Mouse (Mus musculus) kidney, adult 18-20 months (tissue): ENCODE data around the gene Leap2.
"Not testable (repeated sequence)": the region's sequence is repeated elsewhere in the genome, so short reads cannot be mapped to it uniquely, and the experiment has no call there.

ENCODE experiments used
- DNase-seq: peaks from one replicate; pipeline ENCODE4 v3.0.0; 2021

Leap2 gene

DNA sequence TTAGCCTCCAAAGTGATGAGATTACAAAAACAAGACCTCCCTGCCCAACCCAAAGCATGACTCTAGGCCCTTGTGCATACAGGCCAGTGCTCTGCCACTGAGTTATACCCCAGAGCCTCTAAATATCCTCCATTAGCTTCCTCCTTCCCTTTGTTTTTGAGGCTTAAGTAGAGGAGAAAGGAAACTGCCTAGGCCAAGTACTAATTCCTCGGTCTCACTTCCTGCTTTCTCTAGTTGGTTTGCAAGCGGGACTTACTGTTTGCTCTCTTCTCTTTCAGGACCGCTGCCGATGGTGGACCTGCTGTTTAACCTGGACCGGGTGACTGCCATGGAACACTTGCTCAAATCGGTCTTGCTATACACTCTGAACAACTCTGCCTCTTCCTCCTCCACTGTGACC is 13.4 kb upstream of the Leap2 start:
- DNase-seq: no peak

DNA sequence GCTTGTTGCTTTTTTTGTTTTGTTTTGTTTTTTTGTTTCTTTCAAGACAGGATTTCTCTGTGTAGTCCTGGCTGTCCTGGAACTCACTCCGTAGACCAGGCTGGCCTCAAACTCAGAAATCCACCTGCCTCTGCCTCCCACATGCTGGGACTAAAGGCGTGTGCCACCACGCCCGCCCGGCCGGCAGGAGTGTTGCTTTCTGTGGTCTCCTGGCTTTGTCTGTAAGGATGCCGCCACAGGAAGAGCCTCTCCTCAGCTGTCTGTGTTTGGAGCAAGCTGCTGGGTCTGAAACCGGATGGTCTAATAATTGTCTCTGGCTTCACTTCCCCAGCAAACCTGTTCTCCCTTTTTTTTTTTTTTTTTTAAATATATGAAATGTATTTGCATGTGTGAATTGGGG is 12.5 kb upstream of the Leap2 start:
- DNase-seq: no peak

DNA sequence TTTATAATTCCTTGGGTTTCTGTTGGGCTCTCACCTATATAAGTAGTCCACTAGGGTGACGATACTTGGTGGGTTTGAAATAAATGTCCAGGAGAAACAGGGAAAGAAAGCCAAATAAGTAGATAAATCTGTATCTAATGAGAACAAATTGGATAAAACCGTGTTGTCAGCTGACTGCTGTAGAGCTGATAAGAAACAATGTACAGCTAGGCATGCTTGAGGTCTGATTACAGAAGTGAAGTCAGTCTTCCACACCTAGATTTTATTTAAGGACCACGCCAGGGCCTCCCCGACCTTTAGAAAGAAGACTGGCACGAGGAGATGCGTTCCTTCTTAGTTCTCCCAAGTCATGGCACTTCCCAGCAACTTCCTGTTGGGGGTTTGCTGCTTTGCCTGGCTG is 10.1 kb upstream of the Leap2 start:
- DNase-seq: no peak

DNA sequence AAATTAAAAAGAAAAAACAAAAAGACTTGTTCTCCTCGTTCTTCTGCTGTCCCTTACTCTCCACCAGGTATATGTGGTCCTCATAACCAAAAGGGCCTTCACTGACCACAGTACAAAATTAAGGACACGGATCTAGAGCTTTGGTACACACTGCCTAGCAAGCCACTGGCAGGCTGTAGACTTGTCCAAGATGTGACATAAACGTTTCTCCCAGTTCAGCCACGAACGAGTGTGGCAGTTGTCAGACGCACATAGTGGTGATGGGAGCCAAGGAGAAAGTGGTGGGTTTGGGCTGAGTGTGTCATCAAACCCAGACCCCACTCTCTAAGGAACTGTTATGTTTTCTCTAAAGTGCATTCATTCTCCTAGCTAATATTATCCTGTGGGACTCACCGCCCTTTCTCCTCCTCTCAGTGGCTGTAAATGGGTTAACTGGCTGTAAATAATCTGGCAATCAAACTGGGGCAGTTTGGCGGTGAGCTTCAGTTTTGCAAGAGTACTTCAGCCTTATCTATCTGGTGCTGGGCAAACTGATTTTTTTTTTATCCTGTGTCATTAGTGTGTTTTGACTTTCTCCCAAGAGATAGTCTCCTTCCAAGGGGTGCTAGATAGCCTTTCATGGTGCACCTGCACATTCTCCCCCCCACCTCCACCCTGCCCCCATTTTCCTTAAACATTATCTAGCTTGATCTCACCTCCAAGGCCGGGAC is 8.5 kb upstream of the Leap2 start:
- DNase-seq: no peak

DNA sequence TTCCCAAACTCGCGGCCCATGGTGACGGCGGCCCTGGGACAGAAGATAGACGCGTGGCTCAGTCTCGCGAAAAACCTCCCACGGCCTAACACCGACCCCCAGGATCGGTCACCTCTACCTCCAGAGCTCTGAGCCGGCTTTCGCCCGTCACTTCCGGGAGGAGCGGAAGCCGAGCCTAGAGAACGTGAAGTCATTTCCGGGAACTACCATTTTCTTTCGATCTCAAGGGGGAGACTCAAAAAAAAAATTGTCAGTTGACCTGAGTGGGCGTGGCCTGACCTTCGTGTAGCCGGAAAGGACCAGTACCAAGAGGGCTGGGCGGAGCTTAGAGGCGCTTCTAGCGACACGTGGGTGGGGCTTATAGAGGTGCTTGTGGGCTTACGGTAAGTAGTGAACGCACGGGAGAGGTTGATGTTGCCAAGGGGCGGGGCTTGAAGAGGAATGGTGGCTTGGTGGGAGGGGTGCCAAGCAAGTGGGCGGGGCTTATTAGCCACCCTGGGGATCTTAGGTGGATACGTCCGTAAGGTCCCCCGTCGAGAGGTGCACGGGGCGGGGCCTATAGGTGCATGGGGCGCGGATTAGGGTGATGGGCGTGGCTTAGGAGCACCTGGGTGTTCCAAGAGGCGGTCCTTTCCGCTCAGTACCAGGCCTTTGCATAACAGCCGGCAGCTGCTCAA is 7.8 kb upstream of the Leap2 start, which contains the start of the genes Uqcrq and Gdf9:
Gene Uqcrq, minus strand, starts transcription at position 162 of the 677 bp plus-strand sequence.
Gene Gdf9, plus strand, starts transcription at position 354 of the 677 bp plus-strand sequence.
- peak; percentile 100 for DNase-seq

DNA sequence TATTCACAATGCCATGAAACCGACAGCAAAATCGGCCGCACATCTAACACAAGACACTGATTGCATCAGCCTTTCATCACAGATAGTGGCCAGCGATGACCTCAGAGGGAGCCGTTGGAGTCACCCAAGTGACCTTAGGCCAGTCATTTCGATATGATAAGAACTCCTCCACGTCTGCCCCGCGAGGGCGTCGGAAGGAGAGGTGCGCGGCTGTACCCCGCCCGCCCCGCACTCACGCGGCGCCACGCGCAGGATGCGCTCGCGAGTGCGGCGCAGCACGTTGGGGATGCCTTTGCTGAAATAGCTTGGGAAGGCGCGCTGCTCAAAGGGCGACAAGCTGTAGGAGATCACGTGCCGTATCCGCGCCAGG is 7.3 kb upstream of the Leap2 start:
- no peak for DNase-seq

DNA sequence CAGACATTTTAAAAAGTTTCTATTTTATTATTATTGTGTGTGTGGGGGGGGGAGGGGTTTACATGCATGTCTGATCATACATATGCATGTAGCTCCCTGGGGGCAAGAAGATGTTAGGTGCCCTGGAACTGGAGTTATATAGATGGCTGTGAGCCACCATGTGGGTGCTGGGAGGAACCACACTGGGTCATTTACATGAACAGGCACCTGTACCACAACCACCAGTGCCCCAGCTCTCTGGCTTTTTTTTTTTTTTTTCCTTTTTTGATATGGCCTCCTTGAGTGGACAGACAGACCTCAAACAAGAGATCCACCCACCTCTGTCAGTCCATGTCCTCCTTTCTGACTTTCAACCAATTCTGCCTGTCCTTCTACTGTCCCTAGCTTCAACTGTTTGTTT is 6.2 kb upstream of the Leap2 start:
- DNase-seq: no peak

DNA sequence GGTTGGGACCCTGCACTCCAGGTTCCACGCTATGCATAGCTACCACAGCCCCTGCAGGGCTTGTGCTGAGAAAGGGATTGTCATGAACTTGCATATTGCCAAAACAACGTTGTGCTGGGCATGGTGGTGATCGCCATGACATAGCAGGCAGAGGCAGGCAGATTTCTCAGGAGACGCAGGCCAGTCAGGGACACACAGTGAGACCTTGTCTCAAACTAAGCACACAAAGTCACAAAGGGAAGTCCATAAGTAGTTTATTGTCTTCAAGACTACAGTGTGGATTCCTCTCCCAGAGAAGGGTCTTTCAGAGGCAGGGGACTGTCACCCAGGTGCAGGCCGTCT is 5.7 kb upstream of the Leap2 start:
- DNase-seq: no peak

DNA sequence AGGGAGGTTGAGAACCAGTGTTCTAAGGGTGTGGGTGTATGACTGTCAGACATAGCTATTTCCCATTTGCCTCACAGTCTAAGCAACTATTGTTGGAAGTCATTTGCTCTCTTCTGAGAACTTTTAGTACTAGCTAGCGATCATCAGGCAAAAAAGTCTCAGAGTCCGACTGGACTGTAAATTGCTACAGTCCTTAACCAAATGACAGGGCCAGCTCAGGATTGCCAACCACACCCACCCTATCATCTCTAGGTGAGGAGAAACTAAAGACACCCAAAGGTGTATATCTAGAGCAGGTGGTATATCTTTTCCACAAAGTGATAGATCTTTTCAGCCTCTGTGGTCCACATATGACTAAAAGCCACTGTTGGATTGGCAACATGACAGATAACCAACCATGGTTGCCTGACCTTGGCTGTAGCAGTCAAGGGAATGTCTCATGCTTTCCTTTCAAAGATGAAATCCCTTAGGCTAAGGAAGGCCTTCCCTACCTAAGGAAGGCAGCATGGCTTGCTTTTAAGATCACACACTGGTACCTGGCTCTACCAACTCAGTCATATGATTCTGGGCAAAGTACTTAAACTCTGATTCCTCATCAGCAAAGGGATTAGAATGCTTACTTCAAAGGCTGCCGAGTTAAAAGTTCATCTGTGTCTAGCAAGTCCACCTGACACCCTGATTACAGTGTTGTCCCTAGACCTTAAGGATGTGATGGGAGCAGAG is 5.2 kb upstream of the Leap2 start:
- DNase-seq: no peak

DNA sequence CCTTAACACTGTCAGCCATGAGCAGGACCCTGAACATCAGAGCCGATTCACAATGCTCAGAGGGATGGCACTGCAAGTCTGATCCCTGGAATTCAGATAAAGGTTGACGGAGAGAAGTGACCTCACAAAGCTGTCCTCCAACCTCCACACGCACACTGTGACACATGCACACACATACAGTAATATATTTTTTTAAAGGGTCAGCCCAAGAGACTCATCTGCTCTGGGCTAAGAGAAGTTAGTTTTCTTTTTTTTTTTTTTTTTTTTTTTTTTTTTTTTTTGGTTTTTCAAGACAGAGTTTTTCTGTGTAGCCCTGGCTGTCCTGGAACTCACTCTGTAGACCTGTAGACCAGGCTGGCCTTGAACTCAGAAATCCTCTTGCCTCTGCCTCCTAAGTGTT is 3.9 kb upstream of the Leap2 start:
- not testable (repeated sequence) for DNase-seq

DNA sequence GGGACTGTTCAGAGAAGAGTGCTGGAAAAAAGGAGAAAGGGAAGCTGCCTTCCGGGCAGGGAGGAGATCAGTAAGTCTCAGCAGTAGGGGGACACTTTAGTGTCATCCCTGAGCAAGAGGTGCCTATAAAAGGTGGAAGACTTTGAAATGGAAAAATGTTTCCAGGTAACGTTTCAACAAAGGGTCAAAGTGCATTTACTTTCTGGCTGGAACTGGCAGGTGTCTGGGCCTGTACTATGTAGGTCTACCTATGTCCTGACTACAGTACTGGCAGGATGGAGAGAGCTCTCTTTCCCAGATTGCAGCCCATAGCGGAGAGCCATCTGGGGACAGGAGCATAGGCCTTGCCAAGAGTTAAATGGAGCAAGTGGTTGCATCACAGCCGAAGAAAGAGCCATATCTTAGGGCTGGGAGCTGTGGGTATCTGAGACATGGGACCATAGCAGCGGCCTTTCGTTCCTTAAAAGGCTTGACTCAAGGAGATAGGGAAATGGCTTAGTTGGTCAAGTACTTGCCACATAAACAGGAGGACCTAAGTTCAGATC is 2.8 kb upstream of the Leap2 start:
- no peak for DNase-seq

DNA sequence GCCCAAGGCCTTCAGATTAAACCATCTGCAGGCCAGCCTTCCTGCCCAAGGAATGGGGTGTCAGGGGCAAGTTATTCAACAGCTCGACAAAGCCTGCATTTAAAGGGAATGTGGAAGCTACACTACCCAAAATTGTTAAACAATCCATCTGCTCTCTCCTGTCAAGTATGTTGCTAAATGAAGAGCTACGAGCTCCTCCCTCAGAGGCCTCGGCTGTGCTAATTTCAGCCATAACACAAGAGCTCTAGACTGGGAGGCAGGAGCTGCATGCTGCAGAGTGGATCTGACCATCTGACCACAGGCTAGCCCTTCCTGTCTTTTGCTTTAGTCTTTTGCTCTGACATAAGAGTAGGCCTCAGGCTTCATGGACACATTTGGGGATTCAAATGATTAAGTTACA is 2.3 kb upstream of the Leap2 start:
- no peak for DNase-seq

DNA sequence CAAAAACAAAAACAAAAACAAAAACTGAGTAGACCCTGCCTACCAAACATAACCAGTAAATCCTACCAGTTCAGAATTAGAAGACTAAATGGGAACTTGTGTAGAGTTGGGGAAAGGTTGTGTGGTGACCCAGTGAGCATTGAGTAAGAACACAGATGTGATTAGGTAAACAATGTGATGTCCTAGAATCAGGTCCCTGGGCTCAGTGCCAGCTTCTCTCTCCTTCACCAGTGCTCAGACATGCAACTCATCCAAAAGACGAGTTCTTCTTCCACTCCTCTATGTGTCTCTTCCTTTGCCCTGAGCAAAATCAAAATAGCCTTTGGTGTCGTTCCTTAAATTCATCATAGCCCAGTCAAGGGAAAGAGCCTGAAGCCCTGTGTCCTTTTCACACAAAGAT is 1.9 kb upstream of the Leap2 start:
- no peak for DNase-seq

DNA sequence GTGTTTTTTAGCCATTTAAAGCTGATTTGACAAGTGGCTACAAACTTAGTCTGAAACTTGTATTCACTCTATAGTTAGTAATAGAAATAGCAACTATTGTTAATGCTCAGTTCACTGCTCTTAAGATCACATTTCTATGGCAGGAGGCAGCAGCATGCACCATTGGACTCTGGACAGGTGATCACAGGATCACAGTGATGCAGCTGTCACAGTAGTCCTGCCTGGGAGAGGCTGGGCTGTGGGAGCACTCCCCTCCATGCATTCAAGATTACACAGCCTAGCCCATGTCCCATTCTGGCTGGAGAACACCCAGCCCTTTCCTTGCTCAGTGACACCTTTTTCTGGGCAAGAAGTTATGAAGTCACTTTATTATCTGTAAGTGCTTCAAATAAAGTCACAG is 4.9 kb downstream of the Leap2 start:
- DNase-seq: no peak

DNA sequence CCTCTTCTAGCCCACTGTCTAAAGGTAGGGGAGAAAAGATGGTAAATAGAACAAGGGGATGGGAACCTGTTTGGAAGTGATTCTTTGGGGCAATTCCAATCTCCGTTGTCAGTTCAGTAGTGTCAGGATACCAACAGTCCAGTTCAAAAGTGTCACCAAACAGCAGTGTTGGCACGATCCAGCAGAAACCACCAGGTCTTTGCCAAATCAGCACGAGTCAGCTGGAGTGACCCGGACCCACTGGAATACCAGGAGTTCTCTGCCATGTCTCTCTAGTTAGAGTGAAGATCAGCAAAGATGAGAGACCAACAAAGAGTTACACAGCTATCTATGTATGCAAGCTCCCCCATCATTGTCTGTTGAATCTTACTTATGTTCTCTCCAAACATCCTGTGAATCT is 9.1 kb downstream of the Leap2 start:
- DNase-seq: no peak

DNA sequence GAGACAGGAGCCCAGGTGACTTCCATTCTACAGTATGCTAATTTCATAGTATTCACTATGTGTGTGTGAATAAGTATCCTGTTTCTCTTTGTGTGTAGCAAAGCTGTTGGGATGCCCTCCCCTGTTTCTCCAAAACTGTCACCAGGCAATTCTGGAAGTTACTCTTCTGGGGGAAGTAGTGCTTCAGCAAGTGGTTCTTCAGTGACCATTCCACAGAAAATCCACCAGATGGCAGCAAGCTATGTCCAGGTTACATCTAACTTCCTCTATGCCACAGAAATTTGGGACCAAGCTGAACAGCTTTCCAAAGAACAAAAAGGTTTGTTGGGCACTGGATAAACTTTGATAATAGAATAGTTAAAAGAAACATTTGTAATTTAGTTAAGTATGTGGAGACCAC is 11.2 kb downstream of the Leap2 start:
- DNase-seq: no peak

DNA sequence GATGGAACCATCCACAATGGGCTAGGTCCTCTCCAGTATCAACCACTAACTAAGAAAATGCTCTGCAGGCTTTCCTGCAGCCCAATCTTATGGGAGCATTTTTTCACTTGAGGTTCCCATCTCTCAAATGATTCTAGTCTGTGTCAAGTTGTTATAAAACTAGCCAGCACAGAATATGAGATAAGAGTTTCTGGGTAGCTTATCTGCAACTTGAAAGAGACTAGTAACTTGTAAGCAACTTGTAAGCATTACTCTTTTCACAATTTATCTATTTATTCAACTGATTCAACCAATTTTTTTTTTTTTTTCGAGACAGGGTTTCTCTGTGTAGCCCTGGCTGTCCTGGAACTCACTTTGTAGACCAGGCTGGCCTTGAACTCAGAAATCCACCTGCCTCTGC is 19.3 kb downstream of the Leap2 start:
- no peak for DNase-seq

DNA sequence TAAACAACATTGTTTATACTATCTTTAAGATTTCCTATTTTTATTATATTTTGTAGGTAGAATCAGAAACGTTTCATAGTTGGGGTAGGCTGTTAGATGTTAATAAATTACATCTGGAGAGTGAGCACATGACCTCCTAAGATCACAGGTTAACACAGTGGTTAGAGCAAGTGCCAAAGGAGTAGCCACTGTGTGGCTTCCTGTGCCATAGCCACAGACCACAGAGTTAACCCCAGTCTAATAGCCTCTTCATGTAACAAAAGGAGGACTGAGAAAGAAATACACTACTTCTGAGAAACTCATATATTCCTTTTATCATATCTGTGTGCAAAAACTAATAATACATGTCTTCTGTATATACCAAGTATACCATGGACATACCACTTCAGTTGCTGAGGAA is 29.1 kb downstream of the Leap2 start:
- DNase-seq: no peak

DNA sequence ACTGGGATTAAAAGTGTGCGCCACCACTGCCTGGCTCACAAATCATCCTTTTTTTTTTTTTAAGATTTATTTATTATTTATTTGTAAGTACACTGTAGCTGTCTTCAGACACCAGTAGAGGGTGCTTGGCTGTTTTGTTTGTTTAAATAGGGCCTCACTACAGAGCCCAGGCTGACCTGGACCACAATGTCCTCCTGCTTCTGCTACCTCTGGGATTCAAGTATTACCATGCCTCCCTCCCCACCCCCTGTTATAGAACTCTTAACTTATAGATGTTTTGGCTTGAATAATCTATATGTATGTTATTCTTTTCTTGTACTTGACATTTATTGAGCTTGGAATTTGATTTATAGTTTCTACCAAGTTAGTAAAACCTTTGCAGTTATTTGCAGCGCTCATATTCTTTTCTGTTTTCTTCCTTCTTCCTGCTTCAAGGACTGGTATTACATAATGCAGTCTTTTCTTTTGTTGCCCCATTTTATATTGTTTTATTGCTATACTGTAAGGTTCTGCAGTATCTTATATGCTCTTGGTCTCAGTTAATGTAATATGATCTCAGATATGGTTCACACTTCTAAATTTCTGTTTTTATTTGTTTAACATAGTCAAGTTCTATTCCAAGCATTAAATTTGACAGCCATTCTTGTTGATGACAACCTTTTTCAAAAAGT is 39.1 kb downstream of the Leap2 start:
- no peak for DNase-seq

DNA sequence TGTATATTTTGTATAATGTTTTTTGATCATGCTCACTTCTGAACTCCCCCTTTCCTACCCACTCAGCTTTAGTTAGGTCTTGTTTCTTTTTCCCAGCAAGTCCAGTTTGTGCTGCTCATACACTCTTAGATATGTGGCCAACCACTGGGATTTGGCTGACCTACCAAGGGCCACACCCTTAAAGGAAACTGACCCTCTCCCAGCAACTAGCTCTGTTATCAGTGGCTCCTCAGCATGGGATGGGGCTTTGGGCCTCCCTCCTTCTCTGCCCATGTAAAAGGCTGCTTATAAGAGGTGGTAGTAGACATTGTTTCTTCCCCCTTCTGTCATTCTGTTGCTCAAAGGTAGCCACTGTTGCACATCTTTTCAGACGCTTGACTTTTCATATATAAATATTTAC is 44.1 kb downstream of the Leap2 start:
- DNase-seq: no peak
